Mouse (Mus musculus) intestine, embryonic 16.5 days (tissue): ENCODE measurements around the gene Isg20. TPM values are rescaled to one million over a fixed set of nuclear protein-coding genes. Genes with fewer than 3 reads are reported as not detected.

ENCODE experiments used
- ATAC-seq: fragments of 200-750 bp; cut with Nextera tagmentation; 2 replicates; pipeline ENCODE4 v1.8.0; 2017; ENCODE audit warnings: moderate TSS enrichment, moderate library complexity
- H3K27ac ChIP-seq: fragments of 300-500 bp; sonication (generic); 2 replicates; pipeline ENCODE4 v1.5.1; 2014; ENCODE audit warnings: mild to moderate bottlenecking, low read length
- H3K27me3 ChIP-seq: fragments of 300-500 bp; sonication (generic); replicated peaks from 2 replicates; pipeline ENCODE4 v1.6.1; 2014; ENCODE audit warnings: low read length, control low read depth, mixed read lengths; ENCODE audit not compliant: control insufficient read depth, insufficient read depth
- H3K36me3 ChIP-seq: fragments of 300-500 bp; sonication (generic); 2 replicates; pipeline ENCODE4 v1.6.1; 2014; ENCODE audit warnings: low read length, control low read depth; ENCODE audit not compliant: control insufficient read depth, insufficient read depth
- H3K4me1 ChIP-seq: fragments of 300-500 bp; sonication (generic); 2 replicates; pipeline ENCODE4 v1.6.1; 2014; ENCODE audit warnings: low read length, control low read depth, mixed read lengths; ENCODE audit not compliant: control insufficient read depth, insufficient read depth
- H3K4me2 ChIP-seq: fragments of 300-500 bp; sonication (generic); 2 replicates; pipeline ENCODE4 v1.6.1; 2014; ENCODE audit warnings: low read depth, low read length, control low read depth
- H3K4me3 ChIP-seq: fragments of 300-500 bp; sonication (generic); 2 replicates; pipeline ENCODE4 v1.5.1; 2014; ENCODE audit warnings: mild to moderate bottlenecking, low read length
- H3K9ac ChIP-seq: fragments of 300-500 bp; sonication (generic); 2 replicates; pipeline ENCODE4 v1.6.1; 2014; ENCODE audit warnings: low read depth, low read length
- H3K9me3 ChIP-seq: fragments of 300-500 bp; sonication (generic); 2 replicates; pipeline ENCODE4 v1.6.1; 2016; ENCODE audit warnings: low read length, control low read depth; ENCODE audit not compliant: control insufficient read depth
- WGBS: fragments of 180-500 bp; shearing (Covaris S2); extraction: QIAGEN DNeasy Blood & Tissue Kit; methylation state at CpG from one replicate; pipeline ENCODE4 v1.1.7; 2014; 5-methylcytosine and 5-hydroxymethylcytosine counted together
- polyA plus RNA-seq: library from polyadenylated mRNA; unstranded; fragments of >200 nt; fragmentation: Nextera tagmentation; extraction: Ambion mirVana; gene quantifications from 2 replicates; pipeline ENCODE4 v1.2.1, GENCODE M21; 2015

The Isg20 gene
- 4.3 and 6.8 TPM in 2 replicates for polyA plus RNA-seq

GRCm38 (mm10) chr7:78912974-78913474 lies at the start of gene Isg20:
Isg20 (plus strand) TSS chr7:78913424.
- Histone ChIP-seq H3K9ac (peak within 1 kb of the TSS; percentile 52), H3K9me3 (no peaks in the 10 kb centered on the region), H3K27me3 (no peaks in the 10 kb centered on the region), H3K36me3 (no peaks in the 10 kb centered on the region), H3K27ac (0 out of 2 replicates have a peak within 1 kb of the TSS, but pooled peaks have one; percentile 15), H3K4me1 (peaks cover 20% of the 10 kb centered on the region), H3K4me2 (peak within 1 kb of the TSS; percentile 60), H3K4me3 (peak within 1 kb of the TSS; percentile 46)
- WGBS, result 66% methylated on average over 5 of the region's 5 CpGs
- ATAC-seq, result no peak

GRCm38 (mm10) chr7:78863796-78864445 lies 49.3 kb upstream of the Isg20 start:
- peaks cover 14% of the 10 kb centered on the region for H3K4me1 ChIP-seq
- 54% methylated on average over 7 of the region's 7 CpGs for WGBS
- no peaks in the 10 kb centered on the region for H3K36me3 ChIP-seq
- no peaks in the 10 kb centered on the region for H3K9me3 ChIP-seq
- no peak overlapping the region for H3K9ac ChIP-seq
- H3K27me3 ChIP-seq, result no peaks in the 10 kb centered on the region
- H3K4me3 ChIP-seq, result no peak overlapping the region
- H3K27ac ChIP-seq, result peak overlapping the region; percentile 84
- peak; percentile 78 for ATAC-seq
- H3K4me2 ChIP-seq, result no peak overlapping the region

GRCm38 (mm10) chr7:78864446-78864802 lies 48.8 kb upstream of the Isg20 start:
- no peak overlapping the region for H3K4me2 ChIP-seq
- no peaks in the 10 kb centered on the region for H3K27me3 ChIP-seq
- H3K36me3 ChIP-seq, result no peaks in the 10 kb centered on the region
- ATAC-seq, result peak; percentile 82
- H3K9me3 ChIP-seq, result no peaks in the 10 kb centered on the region
- H3K27ac ChIP-seq, result peak overlapping the region; percentile 84
- H3K4me1 ChIP-seq, result peaks cover 14% of the 10 kb centered on the region
- H3K9ac ChIP-seq, result no peak overlapping the region
- no peak overlapping the region for H3K4me3 ChIP-seq
- WGBS, result 50% methylated on average over 4 of the region's 4 CpGs

GRCm38 (mm10) chr7:78865212-78865949 lies 47.8 kb upstream of the Isg20 start:
- Histone ChIP-seq H3K9me3 (no peaks in the 10 kb centered on the region), H3K9ac (no peak overlapping the region), H3K4me2 (no peak overlapping the region), H3K4me1 (peaks cover 14% of the 10 kb centered on the region), H3K27ac (no peak overlapping the region), H3K36me3 (no peaks in the 10 kb centered on the region), H3K4me3 (no peak overlapping the region), H3K27me3 (no peaks in the 10 kb centered on the region)
- WGBS, result 43% methylated on average over 12 of the region's 12 CpGs
- ATAC-seq, result peak; percentile 63

GRCm38 (mm10) chr7:78868731-78869130 lies 44.5 kb upstream of the Isg20 start:
- no peak overlapping the region for H3K4me3 ChIP-seq

GRCm38 (mm10) chr7:78872366-78872765 lies 40.9 kb upstream of the Isg20 start:
- H3K9me3 ChIP-seq, result no peaks in the 10 kb centered on the region
- H3K4me3 ChIP-seq, result no peak overlapping the region
- H3K9ac ChIP-seq, result no peak overlapping the region
- H3K27me3 ChIP-seq, result no peaks in the 10 kb centered on the region
- no peak overlapping the region for H3K4me2 ChIP-seq
- WGBS, result 80% methylated on average over 6 of the region's 6 CpGs
- ATAC-seq, result peak; percentile 22; the same call in 1 of the 2 replicates
- H3K36me3 ChIP-seq, result no peaks in the 10 kb centered on the region
- 0 out of 2 replicates have a peak, but pooled peaks cover 3% of the 10 kb centered on the region for H3K4me1 ChIP-seq
- no peak overlapping the region for H3K27ac ChIP-seq

More at GRCm38 (mm10) chr7:78868731-78869130, 44.5 kb upstream of the Isg20 start:
- H3K4me2 ChIP-seq, result no peak overlapping the region
- H3K4me1 ChIP-seq, result peaks cover 17% of the 10 kb centered on the region
- H3K27ac ChIP-seq, result no peak overlapping the region
- H3K9me3 ChIP-seq, result no peaks in the 10 kb centered on the region
- no peak overlapping the region for H3K9ac ChIP-seq
- 64% methylated on average over 5 of the region's 5 CpGs for WGBS
- H3K36me3 ChIP-seq, result no peaks in the 10 kb centered on the region
- H3K27me3 ChIP-seq, result no peaks in the 10 kb centered on the region
- no peak for ATAC-seq

- Histone ChIP-seq H3K4me2 (no peak overlapping the region), H3K9ac (peak overlapping the region; percentile 33; the same call in 1 of the 2 replicates), H3K27ac (no peak overlapping the region), H3K27me3 (no peaks in the 10 kb centered on the region), H3K4me1 (0 out of 2 replicates have a peak, but pooled peaks cover 3% of the 10 kb centered on the region), H3K4me3 (no peak overlapping the region), H3K9me3 (no peaks in the 10 kb centered on the region), H3K36me3 (no peaks in the 10 kb centered on the region)
- ATAC-seq, result peak; percentile 90
- 41% methylated on average over 5 of the region's 5 CpGs for WGBS
Observed at GRCm38 (mm10) chr7:78872831-78873230, 40.4 kb upstream of the Isg20 start.

GRCm38 (mm10) chr7:78881607-78882468 lies 31.4 kb upstream of the Isg20 start:
- peaks cover 31% of the 10 kb centered on the region for H3K27me3 ChIP-seq
- peak overlapping the region; percentile 24 for H3K4me3 ChIP-seq
- ATAC-seq, result no peak

GRCm38 (mm10) chr7:78882469-78882837 lies 30.8 kb upstream of the Isg20 start:
- no peak overlapping the region for H3K9ac ChIP-seq
- peaks cover 33% of the 10 kb centered on the region for H3K27me3 ChIP-seq
- no peak overlapping the region for H3K27ac ChIP-seq

More at GRCm38 (mm10) chr7:78881607-78882468, 31.4 kb upstream of the Isg20 start:
- Histone ChIP-seq H3K27ac (no peak overlapping the region; the same call in 1 of the 2 replicates), H3K4me1 (peaks cover 9% of the 10 kb centered on the region), H3K9ac (no peak overlapping the region), H3K9me3 (no peaks in the 10 kb centered on the region), H3K36me3 (no peaks in the 10 kb centered on the region), H3K4me2 (peak overlapping the region; percentile 45)
- 16% methylated on average over 16 of the region's 16 CpGs for WGBS

More at GRCm38 (mm10) chr7:78882469-78882837, 30.8 kb upstream of the Isg20 start:
- peaks cover 9% of the 10 kb centered on the region for H3K4me1 ChIP-seq
- peak overlapping the region; percentile 24 for H3K4me3 ChIP-seq
- H3K9me3 ChIP-seq, result no peaks in the 10 kb centered on the region
- H3K4me2 ChIP-seq, result peak overlapping the region; percentile 45
- no peaks in the 10 kb centered on the region for H3K36me3 ChIP-seq
- WGBS, result 4% methylated on average over 23 of the region's 23 CpGs
- no peak for ATAC-seq
